Mouse (Mus musculus): ENCODE data around the gene Oxct1. TPM values are rescaled to one million over a fixed set of nuclear protein-coding genes. Genes with fewer than 3 reads are reported as not detected.

Gene Oxct1
- polyA plus RNA-seq, 1 experiment from 2014 or later: 16.2 TPM

- no peak for ATAC-seq
- WGBS (ENCODE audit: insufficient replicate concordance): 79% methylated on average over 3 of the region's 3 CpGs
Measured at GRCm38 (mm10) chr15:4090601-4091000, 64.4 kb downstream of the Oxct1 start.

GRCm38 (mm10) chr15:4092586-4092985 lies 66.4 kb downstream of the Oxct1 start:
- no peaks in the 10 kb centered on the region for H3K9me3 ChIP-seq (ENCODE audit: low read length)
- ATAC-seq: no peak
- 0 out of 2 replicates have a peak, but pooled peaks cover 2% of the 10 kb centered on the region for H3K36me3 ChIP-seq (replicated peaks; ENCODE audit: insufficient read depth, low read length)
- H3K4me2 ChIP-seq (ENCODE audit: low read depth, low read length): no peak overlapping the region
- H3K9ac ChIP-seq (replicated peaks): no peak overlapping the region
- WGBS (ENCODE audit: insufficient replicate concordance): 85% methylated on average over 2 of the region's 2 CpGs
- no peak overlapping the region for H3K4me3 ChIP-seq (ENCODE audit: low read depth, low read length)
- H3K27me3 ChIP-seq (ENCODE audit: insufficient read depth, low read length): no peaks in the 10 kb centered on the region
- no peak overlapping the region for H3K27ac ChIP-seq (ENCODE audit: low read depth)
- no peaks in the 10 kb centered on the region for H3K4me1 ChIP-seq (ENCODE audit: insufficient read depth)
- TF ChIP-seq CTCF (IDR thresholded peaks at IDR 0.05; ENCODE audit: low read depth): no peak
- TF ChIP-seq EP300 (IDR thresholded peaks at IDR 0.05; ENCODE audit: low read depth): no peak
- no peak for DNase-seq

More at GRCm38 (mm10) chr15:4090601-4091000, 64.4 kb downstream of the Oxct1 start:
- Histone ChIP-seq H3K36me3 (replicated peaks; ENCODE audit: insufficient read depth, low read length) (0 out of 2 replicates have a peak, but pooled peaks cover 2% of the 10 kb centered on the region), H3K4me2 (ENCODE audit: low read depth, low read length) (no peak overlapping the region), H3K4me3 (ENCODE audit: low read depth, low read length) (no peak overlapping the region), H3K9ac (replicated peaks) (no peak overlapping the region), H3K27me3 (ENCODE audit: insufficient read depth, low read length) (no peaks in the 10 kb centered on the region), H3K4me1 (ENCODE audit: insufficient read depth) (no peaks in the 10 kb centered on the region), H3K9me3 (ENCODE audit: low read length) (no peaks in the 10 kb centered on the region), H3K27ac (ENCODE audit: low read depth) (no peak overlapping the region)
- DNase-seq: no peak
- TF ChIP-seq CTCF (IDR thresholded peaks at IDR 0.05; ENCODE audit: low read depth) (no peak), EP300 (IDR thresholded peaks at IDR 0.05; ENCODE audit: low read depth) (no peak)

- Histone ChIP-seq H3K36me3 (replicated peaks; ENCODE audit: insufficient read depth, low read length) (0 out of 2 replicates have a peak, but pooled peaks cover 3% of the 10 kb centered on the region), H3K4me2 (ENCODE audit: low read depth, low read length) (no peak overlapping the region), H3K4me3 (ENCODE audit: low read depth, low read length) (no peak overlapping the region), H3K27me3 (ENCODE audit: insufficient read depth, low read length) (no peaks in the 10 kb centered on the region), H3K9ac (replicated peaks) (no peak overlapping the region), H3K4me1 (ENCODE audit: insufficient read depth) (no peaks in the 10 kb centered on the region), H3K27ac (ENCODE audit: low read depth) (no peak overlapping the region), H3K9me3 (ENCODE audit: low read length) (no peaks in the 10 kb centered on the region)
- DNase-seq: no peak
- ATAC-seq: no peak
- WGBS (ENCODE audit: insufficient replicate concordance): 87% methylated on average over 10 of the region's 10 CpGs
- TF ChIP-seq CTCF (IDR thresholded peaks at IDR 0.05; ENCODE audit: low read depth): no peak
- no peak for TF ChIP-seq EP300 (IDR thresholded peaks at IDR 0.05; ENCODE audit: low read depth)
Measured at GRCm38 (mm10) chr15:4100341-4100921, 74.2 kb downstream of the Oxct1 start.

- Histone ChIP-seq H3K27ac (ENCODE audit: low read depth) (no peak overlapping the region), H3K4me1 (ENCODE audit: insufficient read depth) (no peaks in the 10 kb centered on the region), H3K4me3 (ENCODE audit: low read depth, low read length) (no peak overlapping the region), H3K9me3 (ENCODE audit: low read length) (no peaks in the 10 kb centered on the region), H3K36me3 (replicated peaks; ENCODE audit: insufficient read depth, low read length) (0 out of 2 replicates have a peak, but pooled peaks cover 3% of the 10 kb centered on the region), H3K27me3 (ENCODE audit: insufficient read depth, low read length) (no peaks in the 10 kb centered on the region), H3K4me2 (ENCODE audit: low read depth, low read length) (no peak overlapping the region), H3K9ac (replicated peaks) (no peak overlapping the region)
- DNase-seq (no peak), ATAC-seq (no peak)
- WGBS (ENCODE audit: insufficient replicate concordance): 80% methylated on average over 10 of the region's 10 CpGs
- no peak for TF ChIP-seq EP300 (IDR thresholded peaks at IDR 0.05; ENCODE audit: low read depth)
- no peak for TF ChIP-seq CTCF (IDR thresholded peaks at IDR 0.05; ENCODE audit: low read depth)
Measured at GRCm38 (mm10) chr15:4101025-4101424, 74.8 kb downstream of the Oxct1 start.

- WGBS (ENCODE audit: insufficient replicate concordance): 81% methylated on average over 12 of the region's 12 CpGs
- no peak overlapping the region for H3K4me3 ChIP-seq (ENCODE audit: low read depth, low read length)
- H3K9me3 ChIP-seq (ENCODE audit: low read length): no peaks in the 10 kb centered on the region
- no peaks in the 10 kb centered on the region for H3K27me3 ChIP-seq (ENCODE audit: insufficient read depth, low read length)
- no peaks in the 10 kb centered on the region for H3K4me1 ChIP-seq (ENCODE audit: insufficient read depth)
- DNase-seq: no peak
- TF ChIP-seq EP300 (IDR thresholded peaks at IDR 0.05; ENCODE audit: low read depth) (no peak), CTCF (IDR thresholded peaks at IDR 0.05; ENCODE audit: low read depth) (no peak)
- H3K27ac ChIP-seq (ENCODE audit: low read depth): no peak overlapping the region
- H3K9ac ChIP-seq (replicated peaks): no peak overlapping the region
- H3K4me2 ChIP-seq (ENCODE audit: low read depth, low read length): no peak overlapping the region
- H3K36me3 ChIP-seq (replicated peaks; ENCODE audit: insufficient read depth, low read length): 0 out of 2 replicates have a peak, but pooled peaks cover 3% of the 10 kb centered on the region
- ATAC-seq: no peak
Measured at GRCm38 (mm10) chr15:4104319-4104718, 78.1 kb downstream of the Oxct1 start.

- no peak for ATAC-seq
- no peak for DNase-seq
Measured at GRCm38 (mm10) chr15:4105498-4105897, 79.3 kb downstream of the Oxct1 start.

More at GRCm38 (mm10) chr15:4105498-4105897, 79.3 kb downstream of the Oxct1 start:
- H3K4me1 ChIP-seq (ENCODE audit: insufficient read depth): no peaks in the 10 kb centered on the region
- H3K36me3 ChIP-seq (replicated peaks; ENCODE audit: insufficient read depth, low read length): 0 out of 2 replicates have a peak, but pooled peaks cover 3% of the 10 kb centered on the region
- H3K27ac ChIP-seq (ENCODE audit: low read depth): no peak overlapping the region
- TF ChIP-seq EP300 (IDR thresholded peaks at IDR 0.05; ENCODE audit: low read depth): no peak
- no peak for TF ChIP-seq CTCF (IDR thresholded peaks at IDR 0.05; ENCODE audit: low read depth)
- H3K9me3 ChIP-seq (ENCODE audit: low read length): no peaks in the 10 kb centered on the region
- no peak overlapping the region for H3K4me2 ChIP-seq (ENCODE audit: low read depth, low read length)
- H3K27me3 ChIP-seq (ENCODE audit: insufficient read depth, low read length): no peaks in the 10 kb centered on the region
- H3K9ac ChIP-seq (replicated peaks): no peak overlapping the region
- 75% methylated on average over 4 of the region's 4 CpGs for WGBS (ENCODE audit: insufficient replicate concordance)
- H3K4me3 ChIP-seq (ENCODE audit: low read depth, low read length): no peak overlapping the region
